Mouse (Mus musculus) ES-E14 (cell line): Measurements from ENCODE around the gene Socs2. TPM values are rescaled to one million over a fixed set of nuclear protein-coding genes. Genes with fewer than 3 reads are reported as not detected.

Experiments
- DNase-seq: peaks from one replicate; pipeline ENCODE4 v3.0.0-alpha.2; 2013; ENCODE audit warnings: low read depth, low spot score
- H3K27ac ChIP-seq: 2 replicates; pipeline ENCODE4 v1.5.1; 2012; ENCODE audit warnings: low read depth, mild to moderate bottlenecking, low read length, moderate library complexity, mixed read lengths; ENCODE audit not compliant: poor library complexity, insufficient read depth, severe bottlenecking
- H3K36me3 ChIP-seq: 2 replicates; pipeline ENCODE4 v1.6.1; 2012; ENCODE audit warnings: mild to moderate bottlenecking, low read length, moderate library complexity, mixed read lengths; ENCODE audit not compliant: control insufficient read depth, poor library complexity, insufficient read depth, severe bottlenecking
- H3K4me1 ChIP-seq, 2 experiments: fragments of 150-350 bp in 1 of 2; sonication (generic) in 1 of 2; 2 replicates each; pipeline ENCODE4 v1.6.1; 2012; ENCODE audit warnings: low read length in 2 of 2, mild to moderate bottlenecking in 1 of 2, mixed read lengths in 1 of 2; ENCODE audit not compliant: control insufficient read depth in 2 of 2, insufficient read depth in 2 of 2, poor library complexity in 1 of 2
- H3K4me3 ChIP-seq, 2 experiments: fragments of 150-350 bp in 1 of 2; sonication (generic) in 1 of 2; 2 replicates each; pipeline ENCODE4 v1.5.1; 2012; ENCODE audit warnings: low read length in 2 of 2, low read depth in 1 of 2, mild to moderate bottlenecking in 1 of 2, mixed read lengths in 1 of 2; ENCODE audit not compliant: insufficient read depth in 1 of 2, poor library complexity in 1 of 2, severe bottlenecking in 1 of 2
- H3K9ac ChIP-seq: 2 replicates; pipeline ENCODE4 v1.6.1; 2012; ENCODE audit warnings: low read depth, mild to moderate bottlenecking, low read length, mixed read lengths; ENCODE audit not compliant: poor library complexity, insufficient read depth, severe bottlenecking
- H3K9me3 ChIP-seq: fragments of 150-350 bp; sonication (generic); 2 replicates; pipeline ENCODE4 v1.6.1; 2012; ENCODE audit warnings: low read depth, mild to moderate bottlenecking, low read length; ENCODE audit not compliant: control insufficient read depth, insufficient read depth
- CHD2 ChIP-seq: IDR thresholded peaks from 2 replicates; pipeline ENCODE4 v1.6.1; 2014; ENCODE audit warnings: mild to moderate bottlenecking, low read depth, low read length, inconsistent platforms
- HCFC1 ChIP-seq: IDR thresholded peaks from 2 replicates; pipeline ENCODE4 v1.6.1; 2012; ENCODE audit warnings: low read length, inconsistent platforms, borderline replicate concordance; ENCODE audit not compliant: insufficient read depth
- MAFK ChIP-seq: IDR thresholded peaks from 2 replicates; pipeline ENCODE4 v1.6.1; 2014; ENCODE audit warnings: mild to moderate bottlenecking, low read depth, low read length, inconsistent platforms; ENCODE audit not compliant: insufficient read depth
- ZC3H11A ChIP-seq: IDR thresholded peaks from 2 replicates; pipeline ENCODE4 v1.6.1; 2012; ENCODE audit warnings: low read depth, mild to moderate bottlenecking, inconsistent platforms, low read length, borderline replicate concordance
- ZNF384 ChIP-seq: IDR thresholded peaks from 2 replicates; pipeline ENCODE4 v1.6.1; 2012; ENCODE audit warnings: low read depth, low read length, inconsistent platforms
- in situ Hi-C, 2 experiments: fragments of 600-800 bp; cut with MboI; formaldehyde crosslinking; loops; one replicate each; pipeline ENCODE4 v1.15.1; 2025; ENCODE audit warnings: low sequenced_read_pairs in 2 of 2, inconsistent platforms in 1 of 2; ENCODE audit not compliant: unreplicated experiment in 2 of 2
- total RNA-seq: library from RNA; depleted of rRNA; stranded (reverse); fragments of 300-350 nt; gene quantifications from 2 replicates; pipeline ENCODE4 v1.2.3, GENCODE M21; 2012

Gene Socs2
- total RNA-seq, 1 experiment, result 46.3 TPM

- H3K4me3 ChIP-seq, result no peak overlapping the region
- H3K27ac ChIP-seq, result no peak overlapping the region
Observed at GRCm38 (mm10) chr10:95388821-95389477, 28.0 kb downstream of the Socs2 start.

GRCm38 (mm10) chr10:95386527-95386926 lies 30.5 kb downstream of the Socs2 start:
- Histone ChIP-seq H3K9ac (peak overlapping the region; percentile 41; the same call in 1 of the 2 replicates), H3K27ac (no peak overlapping the region), H3K9me3 (no peaks in the 10 kb centered on the region), H3K4me3 (peak overlapping the region in 1 of 2 experiments; percentile 50; a peak in 1 of 4 replicates), H3K36me3 (peaks cover 7% of the 10 kb centered on the region), H3K4me1 (peaks cover 0 to 3% of the 10 kb centered on the region in 2 experiments; a peak in 1 of 4 replicates)
- in situ Hi-C loops, result no loop called here
- no peak for DNase-seq
- no peak for TF ChIP-seq CHD2
- TF ChIP-seq HCFC1, result peak; percentile 92

More at GRCm38 (mm10) chr10:95388821-95389477, 28.0 kb downstream of the Socs2 start:
- Histone ChIP-seq H3K9ac (no peak overlapping the region), H3K36me3 (peaks cover 7% of the 10 kb centered on the region), H3K9me3 (no peaks in the 10 kb centered on the region), H3K4me1 (peaks cover 0 to 3% of the 10 kb centered on the region in 2 experiments; a peak in 1 of 4 replicates)
- DNase-seq, result no peak
- TF ChIP-seq HCFC1 (no peak), ZNF384 (no peak), MAFK (no peak), ZC3H11A (no peak), CHD2 (no peak)
- in situ Hi-C loops, result no loop called here

GRCm38 (mm10) chr10:95385801-95386203 lies 31.2 kb downstream of the Socs2 start:
- Histone ChIP-seq H3K4me1 (peaks cover 0 to 3% of the 10 kb centered on the region in 2 experiments; a peak in 1 of 4 replicates), H3K9ac (no peak overlapping the region), H3K4me3 (no peak overlapping the region), H3K36me3 (peaks cover 7% of the 10 kb centered on the region), H3K27ac (no peak overlapping the region; the same call in 1 of the 2 replicates), H3K9me3 (no peaks in the 10 kb centered on the region)
- TF ChIP-seq HCFC1, result no peak
- DNase-seq, result no peak
- in situ Hi-C loops, result no loop called here

GRCm38 (mm10) chr10:95385081-95385480 lies 31.9 kb downstream of the Socs2 start:
- Histone ChIP-seq H3K4me1 (peaks cover 0 to 3% of the 10 kb centered on the region in 2 experiments; a peak in 1 of 4 replicates), H3K4me3 (no peak overlapping the region; a peak in 1 of 4 replicates), H3K9ac (no peak overlapping the region), H3K27ac (no peak overlapping the region), H3K36me3 (peaks cover 7% of the 10 kb centered on the region), H3K9me3 (no peaks in the 10 kb centered on the region)
- in situ Hi-C loops, result no loop called here
- no peak for TF ChIP-seq HCFC1
- TF ChIP-seq MAFK, result no peak
- TF ChIP-seq ZC3H11A, result no peak
- TF ChIP-seq ZNF384, result no peak
- no peak for TF ChIP-seq CHD2
- DNase-seq, result no peak

- H3K4me3 ChIP-seq, result peak overlapping the region; percentile 36 to 68; a peak in 3 of 4 replicates
- H3K9ac ChIP-seq, result peak overlapping the region; percentile 60; the same call in 1 of the 2 replicates
- in situ Hi-C loops, result no loop called here
- no peaks in the 10 kb centered on the region for H3K9me3 ChIP-seq
- H3K4me1 ChIP-seq, result peaks cover 0 to 3% of the 10 kb centered on the region in 2 experiments; a peak in 1 of 4 replicates
- DNase-seq, result no peak
- peaks cover 7% of the 10 kb centered on the region for H3K36me3 ChIP-seq
- H3K27ac ChIP-seq, result no peak overlapping the region
- no peak for TF ChIP-seq ZNF384
- TF ChIP-seq MAFK, result no peak
- no peak for TF ChIP-seq HCFC1
- peak; percentile 74; the same call in 1 of the 2 replicates for TF ChIP-seq CHD2
- no peak for TF ChIP-seq ZC3H11A
Observed at GRCm38 (mm10) chr10:95384446-95384845, 32.5 kb downstream of the Socs2 start.
